Mouse (Mus musculus) testis, adult 2 months (tissue): ENCODE measurements at regions not wholly inside any gene's neighbourhood (a gene's known extent, or its start where the extent isn't known, plus 50 kb on each side); places are given as distances from the start of the nearest gene placed in this dataset.

Experiments
- CTCF ChIP-seq: fragments of 200-500 bp; IDR thresholded peaks from 2 replicates; pipeline ENCODE4 v1.5.1; 2012; ENCODE audit warnings: low read depth, mild to moderate bottlenecking, inconsistent platforms, low read length, moderate library complexity; ENCODE audit not compliant: control insufficient read depth, insufficient read depth, insufficient replicate concordance
- POLR2A ChIP-seq: fragments of 200-500 bp; IDR thresholded peaks from 2 replicates; pipeline ENCODE4 v1.6.1; 2012; ENCODE audit warnings: low read depth, mild to moderate bottlenecking, inconsistent platforms, low read length, moderate library complexity; ENCODE audit not compliant: control insufficient read depth

- TF ChIP-seq CTCF (no peak), POLR2A (no peak)
Observed at GRCm38 (mm10) chr13:107100852-107101325, 79.0 kb upstream of the Kif2a start.
